Mouse (Mus musculus) urinary bladder, adult 2 months (tissue): ENCODE data around the gene Dclk1. TPM values are rescaled to one million over a fixed set of nuclear protein-coding genes. Genes with fewer than 3 reads are reported as not detected.

ENCODE experiments used
- DNase-seq: peaks from one replicate; pipeline ENCODE4 v3.0.0; 2022; ENCODE audit warnings: low spot score
- polyA plus RNA-seq: library from polyadenylated mRNA; depleted of rRNA; stranded (reverse); fragments of >200 nt; gene quantifications from 2 replicates; pipeline ENCODE4 v1.2.3, GENCODE M21; 2012

Dclk1 gene
- polyA plus RNA-seq, 1 experiment: 2.6 TPM

DNA sequence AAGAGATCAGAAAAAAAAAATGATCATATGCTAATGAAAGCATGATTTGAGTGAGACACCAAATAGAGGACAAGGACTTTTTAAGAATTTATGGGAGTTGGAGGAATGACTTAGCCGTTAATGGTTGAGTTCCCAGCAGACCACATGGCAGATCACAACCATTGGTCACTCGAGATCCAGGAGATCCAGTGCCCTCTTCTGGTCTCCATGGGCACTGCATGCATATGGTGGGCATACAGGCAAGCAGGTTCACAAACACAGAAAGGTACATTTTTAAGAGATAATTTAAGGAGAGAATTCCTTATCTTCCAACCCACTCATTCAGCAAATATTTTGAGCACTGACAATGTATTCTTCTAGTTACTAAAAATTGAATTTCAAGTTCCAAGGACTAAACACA lies 207.0 kb downstream of the Dclk1 start:
- no peak for DNase-seq

DNA sequence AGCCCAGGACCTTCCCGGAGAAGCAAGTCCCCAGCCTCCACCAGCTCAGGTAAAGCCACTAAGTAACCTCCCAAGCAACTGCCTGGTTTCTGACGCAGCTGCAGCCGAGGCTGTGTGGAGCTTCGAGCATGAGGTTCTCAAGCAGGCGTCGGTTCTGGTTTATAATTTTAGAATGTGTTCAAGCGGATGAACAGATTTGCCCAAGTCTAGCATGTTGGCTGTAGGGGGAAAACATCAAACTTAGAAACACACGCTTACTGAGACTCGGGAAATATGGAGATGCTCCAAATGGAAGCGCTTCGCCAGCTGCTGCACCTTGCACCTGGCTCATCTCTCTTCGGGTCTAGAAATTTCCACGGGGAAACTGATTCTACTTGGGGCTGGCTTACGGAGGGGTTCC lies 208.9 kb downstream of the Dclk1 start:
- no peak for DNase-seq

DNA sequence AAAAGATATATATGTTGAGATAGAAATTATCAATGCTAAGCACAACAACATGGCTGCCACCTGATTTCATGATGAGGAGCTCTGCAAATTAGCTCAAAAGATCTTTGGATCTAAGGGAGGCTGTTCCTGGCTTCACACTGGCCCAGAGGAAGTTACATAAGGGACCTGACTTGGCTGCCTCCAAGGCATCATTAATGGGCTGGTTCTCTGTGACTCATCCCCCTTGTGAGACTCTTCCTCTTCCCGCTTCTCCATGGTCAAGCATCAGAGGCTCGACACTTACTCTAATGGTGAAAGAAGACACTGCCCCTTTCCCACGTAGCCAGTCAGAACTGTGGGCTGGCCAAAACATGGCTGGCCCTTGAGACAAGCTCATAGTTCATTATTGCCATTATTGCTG lies 209.7 kb downstream of the Dclk1 start:
- DNase-seq: no peak

DNA sequence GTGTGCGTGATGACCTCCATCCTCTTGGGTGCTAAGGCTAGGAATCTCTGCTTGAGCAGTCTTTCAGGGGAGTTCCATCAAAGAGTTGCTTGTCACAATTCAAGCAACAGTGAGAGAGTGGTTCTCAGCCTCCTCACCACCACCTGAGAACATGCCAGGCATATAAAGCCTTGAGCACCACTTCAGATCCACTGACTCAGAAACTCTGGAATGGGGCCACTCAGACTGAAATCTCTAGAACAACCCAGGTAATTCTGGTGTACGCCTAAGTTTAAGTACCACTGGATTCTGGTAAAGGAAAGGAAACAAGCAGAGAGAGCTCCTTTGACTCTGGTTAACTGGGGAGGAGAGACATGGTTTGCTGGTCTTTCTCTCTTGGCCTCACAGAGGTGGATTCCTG lies 210.3 kb downstream of the Dclk1 start:
- no peak for DNase-seq

DNA sequence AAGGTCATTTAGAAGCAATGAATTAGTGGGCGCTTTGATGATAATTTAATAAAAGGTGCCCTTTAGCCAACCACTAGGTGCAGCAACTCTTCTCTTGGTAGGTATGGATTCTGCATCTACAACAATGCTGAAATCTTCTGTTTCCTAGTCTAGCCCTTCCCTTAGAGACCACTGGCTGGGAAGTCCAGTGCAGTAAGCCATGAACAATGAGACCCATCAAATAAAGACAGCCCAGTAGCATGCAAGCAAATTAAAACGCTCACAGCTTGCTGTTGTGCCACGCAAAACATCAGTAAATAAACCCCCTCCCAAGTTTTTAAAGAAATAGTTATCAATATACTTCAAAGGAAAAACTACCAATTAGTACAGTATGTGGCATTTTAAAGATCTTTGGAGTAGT lies 218.9 kb downstream of the Dclk1 start:
- no peak for DNase-seq

DNA sequence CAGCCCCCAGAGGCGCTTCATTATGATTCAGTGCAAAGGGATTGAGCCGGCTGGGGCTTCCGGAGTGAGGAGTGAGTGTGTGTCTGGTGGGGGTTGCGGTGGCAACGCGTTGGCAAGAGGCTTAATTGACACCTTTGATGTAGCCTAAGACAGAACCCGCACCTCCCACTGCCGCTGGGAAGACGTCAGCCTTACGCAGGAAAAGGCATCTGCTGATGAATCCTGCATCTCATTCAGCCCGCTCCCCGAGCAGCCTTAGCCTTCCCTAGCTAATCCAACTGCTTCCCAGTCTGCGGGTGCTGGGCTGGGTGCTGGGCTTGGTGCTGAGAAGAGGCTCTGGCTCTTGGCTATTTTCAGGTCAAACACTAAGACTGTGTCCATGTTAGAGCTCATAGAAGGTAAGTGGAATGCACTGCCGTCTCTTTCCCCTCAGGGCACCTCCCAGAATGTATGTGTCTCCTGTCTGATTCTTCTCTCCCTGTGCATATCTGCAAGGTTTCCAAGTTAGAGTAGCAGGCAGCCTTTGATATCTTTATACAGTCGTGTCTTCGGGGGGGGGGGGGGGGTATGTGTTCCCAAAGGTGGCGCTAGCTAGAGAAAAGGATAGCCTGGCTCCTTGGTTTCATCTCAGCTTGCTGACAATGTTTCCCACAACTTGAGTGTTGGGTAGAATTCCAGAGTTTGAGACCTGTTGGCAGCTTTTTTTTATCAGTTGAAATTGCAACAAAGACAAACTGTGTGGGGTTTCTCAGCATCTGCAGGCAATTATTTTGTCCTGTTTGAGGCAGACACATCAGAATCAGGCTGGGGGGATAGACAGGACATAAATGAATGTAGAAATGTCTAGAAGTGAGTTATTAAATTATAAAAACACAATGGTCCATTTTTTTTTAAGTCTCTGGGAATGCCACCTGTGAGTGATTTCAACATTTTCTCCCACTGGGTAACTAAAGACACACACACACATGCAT lies 219.8 kb downstream of the Dclk1 start:
- DNase-seq: no peak

DNA sequence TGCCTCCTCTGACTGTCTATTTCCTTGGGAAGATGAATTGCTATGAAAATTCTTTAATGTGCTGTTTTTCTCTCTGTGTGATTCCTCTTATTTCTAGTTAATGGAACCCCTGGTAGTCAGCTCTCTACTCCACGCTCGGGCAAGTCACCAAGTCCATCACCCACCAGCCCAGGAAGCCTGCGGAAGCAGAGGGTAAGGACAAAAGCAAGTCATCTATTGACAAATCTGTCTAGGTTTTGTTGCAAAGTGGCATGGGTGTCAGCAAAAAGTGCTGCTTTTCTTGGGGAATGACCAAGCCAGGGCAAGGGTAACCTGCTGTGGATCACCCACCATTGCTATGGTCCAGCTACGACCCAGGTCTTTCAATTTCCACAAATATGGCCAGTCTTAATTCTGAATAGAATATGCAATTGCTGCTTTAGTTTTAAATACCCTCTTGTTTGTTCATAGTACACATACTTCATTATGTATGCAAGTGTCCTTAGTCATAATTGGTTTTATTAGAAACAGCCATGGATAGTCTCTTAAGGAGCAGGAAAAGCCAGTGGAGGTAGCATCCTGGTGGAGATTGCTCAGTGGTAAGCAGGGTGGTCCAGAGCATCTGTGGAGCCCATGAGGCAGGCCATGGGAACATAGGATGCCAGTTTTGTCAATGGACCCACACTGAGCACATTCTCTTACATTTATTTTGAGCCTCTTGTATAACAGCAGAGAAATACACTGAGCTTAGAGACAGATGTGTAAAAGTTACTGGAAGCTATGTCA lies 220.9 kb downstream of the Dclk1 start:
- DNase-seq: no peak

DNA sequence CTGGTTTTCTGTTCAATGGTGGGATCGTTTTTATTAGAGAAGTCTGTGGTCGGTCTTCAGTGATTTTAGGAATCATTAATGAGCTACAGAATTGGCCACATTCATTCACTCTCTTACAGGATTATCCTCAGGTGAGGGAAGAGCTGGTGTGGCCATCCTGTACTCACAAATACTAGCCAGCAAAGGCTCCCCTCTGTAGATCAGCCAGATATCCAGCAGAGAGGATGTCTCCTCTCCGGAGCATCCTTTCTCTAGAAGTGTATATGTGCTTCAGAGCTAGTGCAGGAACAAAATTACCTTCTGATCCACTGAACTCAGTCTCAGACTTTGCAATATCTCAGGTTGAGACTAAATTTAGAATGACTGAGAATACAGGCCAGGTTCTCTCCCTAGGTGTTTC lies 222.1 kb downstream of the Dclk1 start:
- DNase-seq: no peak

DNA sequence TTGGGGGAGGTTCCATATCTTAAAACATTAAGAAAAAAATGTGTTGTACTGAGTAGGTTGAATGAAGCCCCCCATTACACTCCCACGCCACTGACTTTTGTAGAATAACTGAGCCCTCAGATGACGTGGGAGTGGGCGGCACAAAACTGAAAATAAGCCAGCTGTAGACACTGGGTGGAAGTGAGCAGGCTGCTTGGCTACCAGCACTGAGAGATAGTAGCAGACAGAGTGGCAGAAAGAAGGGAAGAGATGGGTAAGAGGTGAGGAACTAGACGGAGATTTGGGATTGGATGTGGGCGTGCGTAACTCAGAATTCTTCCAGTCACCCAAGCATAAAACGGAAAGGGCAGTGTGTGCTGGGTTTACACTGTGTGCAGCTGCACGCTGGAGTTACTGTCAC lies 223.6 kb downstream of the Dclk1 start:
- no peak for DNase-seq

DNA sequence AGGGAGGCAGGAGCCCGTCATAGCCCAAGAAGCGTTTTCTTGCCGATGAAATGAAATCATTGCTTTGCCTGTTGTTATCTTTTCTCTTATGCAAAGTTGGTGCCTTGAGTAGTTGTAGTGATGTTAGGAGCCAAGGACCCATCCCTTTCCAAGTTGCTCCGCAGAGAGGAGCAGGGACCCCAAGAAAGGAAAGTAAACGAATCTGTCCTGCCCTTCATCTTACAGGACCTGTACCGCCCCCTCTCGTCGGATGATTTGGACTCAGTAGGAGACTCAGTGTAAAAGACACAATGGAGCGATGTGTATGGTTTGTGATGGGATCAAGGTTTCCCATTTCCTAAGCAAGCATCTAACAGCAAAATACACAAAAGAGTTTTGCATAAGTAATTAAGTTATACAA lies 224.2 kb downstream of the Dclk1 start:
- no peak for DNase-seq

DNA sequence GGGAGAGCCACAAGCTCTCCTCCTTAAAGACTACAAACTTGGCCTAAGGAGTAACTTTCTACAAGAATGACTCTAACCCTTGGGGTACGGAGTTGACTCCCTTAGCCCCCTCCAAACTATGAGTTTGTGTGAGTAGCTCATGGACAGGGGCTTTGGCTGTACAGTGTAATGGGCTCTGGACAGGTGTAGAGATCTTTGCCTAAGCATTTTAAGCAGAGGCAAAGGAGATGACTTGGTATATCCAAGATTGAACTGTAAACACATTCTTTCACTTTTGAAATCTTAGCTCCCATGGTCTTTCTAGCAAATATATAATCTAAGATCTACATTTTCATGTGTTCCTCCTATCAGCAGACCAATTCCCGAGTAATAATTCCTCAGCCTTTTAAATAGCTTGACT lies 229.9 kb downstream of the Dclk1 start, which contains the start of gene Gm21954:
Gene Gm21954, minus strand, starts transcription at position 101 of the 400 bp plus-strand sequence.
- DNase-seq: no peak

DNA sequence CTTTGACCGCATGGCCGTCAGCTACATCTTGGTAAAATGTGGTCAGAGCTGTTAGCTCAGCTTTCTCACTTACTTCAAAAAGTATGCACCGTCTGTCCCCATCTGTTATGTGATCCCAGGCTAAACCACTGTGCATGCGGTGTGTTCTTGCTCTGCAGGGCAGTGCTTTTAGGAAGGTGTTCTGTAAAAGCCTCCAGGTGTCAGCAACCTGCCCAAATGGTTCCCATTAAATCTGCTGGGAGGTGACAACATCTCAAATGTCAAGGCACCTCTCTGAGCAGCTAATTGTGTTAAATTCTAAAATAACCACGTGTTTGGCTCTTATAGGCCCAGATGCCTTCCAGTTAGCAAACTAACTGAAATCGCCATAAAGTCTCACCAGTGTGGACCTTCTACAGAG lies 231.0 kb downstream of the Dclk1 start:
- DNase-seq: no peak

DNA sequence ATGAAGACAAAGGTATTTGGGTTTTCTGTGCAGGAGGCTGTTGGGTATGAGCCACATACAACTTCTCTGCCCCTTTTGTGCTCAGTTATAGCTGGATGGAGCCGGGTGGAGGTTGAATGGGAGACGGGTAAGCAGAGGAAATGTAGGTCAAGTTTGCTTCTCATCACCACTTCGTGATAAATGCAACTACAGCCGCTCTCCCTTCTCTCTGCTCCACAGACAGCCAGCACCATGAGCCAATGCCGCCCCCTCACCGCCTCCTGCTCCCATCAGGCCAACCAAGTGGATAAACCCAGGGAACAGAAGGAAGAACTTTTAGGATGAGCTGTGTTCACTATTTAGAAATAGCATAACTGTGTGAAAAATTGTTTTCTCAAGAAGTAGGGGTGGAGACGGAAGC lies 234.5 kb downstream of the Dclk1 start:
- no peak for DNase-seq

DNA sequence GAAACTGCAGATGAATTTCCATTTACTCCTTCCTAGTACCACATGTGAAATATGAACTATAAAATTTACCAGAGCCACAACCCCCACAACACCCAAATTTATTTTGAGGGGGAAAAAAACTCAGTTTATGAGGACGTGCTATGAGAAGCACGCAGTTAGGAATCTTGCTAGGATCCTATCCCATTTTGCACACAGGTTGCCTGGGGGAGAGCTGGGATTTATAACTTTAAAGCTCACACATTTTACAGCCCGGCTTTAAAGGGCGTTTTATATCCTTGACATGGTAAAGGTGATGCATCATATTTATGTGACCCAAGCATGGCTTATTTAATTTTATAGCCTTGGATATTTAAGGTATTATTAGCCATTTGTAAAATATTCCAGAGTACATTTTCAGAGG lies 237.1 kb downstream of the Dclk1 start:
- DNase-seq: no peak

DNA sequence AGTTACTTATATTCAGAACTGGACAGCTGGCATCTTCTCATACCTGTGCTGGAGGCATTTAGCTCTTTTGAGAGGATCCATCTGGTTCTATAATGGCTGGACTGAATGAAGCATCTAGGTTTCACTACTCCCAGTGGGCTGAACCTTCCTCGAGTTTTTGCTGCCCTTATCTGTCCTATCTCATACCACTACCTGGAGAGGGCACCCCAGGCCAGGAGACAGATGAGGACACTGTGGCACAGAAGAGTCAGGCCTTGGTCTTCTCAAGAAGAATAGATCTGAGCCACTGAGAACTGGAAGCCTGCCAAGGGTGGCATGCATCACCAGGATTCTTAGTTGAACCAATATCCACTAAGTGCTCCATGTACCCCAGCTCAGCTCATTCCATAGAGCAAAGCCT lies 239.0 kb downstream of the Dclk1 start:
- no peak for DNase-seq

DNA sequence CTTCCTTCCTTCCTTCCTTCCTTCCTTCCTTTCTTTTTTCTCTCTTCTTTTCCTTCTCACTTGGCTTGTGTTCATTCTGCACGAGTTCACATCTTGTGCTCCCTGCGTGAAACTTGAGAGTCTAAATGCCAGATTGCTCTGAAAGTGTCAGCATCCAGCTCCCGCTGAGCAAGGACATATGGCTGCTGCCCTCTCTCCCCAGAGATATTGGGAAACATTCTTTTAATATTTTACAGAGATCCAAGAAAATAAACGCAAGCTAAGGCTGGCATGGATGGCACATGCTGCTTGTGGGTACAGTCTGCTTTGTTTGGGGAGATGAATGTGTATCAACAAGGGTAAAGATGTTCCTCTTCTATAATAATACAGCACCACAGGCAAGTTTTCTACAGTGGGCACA lies 241.2 kb downstream of the Dclk1 start:
- DNase-seq: no peak

DNA sequence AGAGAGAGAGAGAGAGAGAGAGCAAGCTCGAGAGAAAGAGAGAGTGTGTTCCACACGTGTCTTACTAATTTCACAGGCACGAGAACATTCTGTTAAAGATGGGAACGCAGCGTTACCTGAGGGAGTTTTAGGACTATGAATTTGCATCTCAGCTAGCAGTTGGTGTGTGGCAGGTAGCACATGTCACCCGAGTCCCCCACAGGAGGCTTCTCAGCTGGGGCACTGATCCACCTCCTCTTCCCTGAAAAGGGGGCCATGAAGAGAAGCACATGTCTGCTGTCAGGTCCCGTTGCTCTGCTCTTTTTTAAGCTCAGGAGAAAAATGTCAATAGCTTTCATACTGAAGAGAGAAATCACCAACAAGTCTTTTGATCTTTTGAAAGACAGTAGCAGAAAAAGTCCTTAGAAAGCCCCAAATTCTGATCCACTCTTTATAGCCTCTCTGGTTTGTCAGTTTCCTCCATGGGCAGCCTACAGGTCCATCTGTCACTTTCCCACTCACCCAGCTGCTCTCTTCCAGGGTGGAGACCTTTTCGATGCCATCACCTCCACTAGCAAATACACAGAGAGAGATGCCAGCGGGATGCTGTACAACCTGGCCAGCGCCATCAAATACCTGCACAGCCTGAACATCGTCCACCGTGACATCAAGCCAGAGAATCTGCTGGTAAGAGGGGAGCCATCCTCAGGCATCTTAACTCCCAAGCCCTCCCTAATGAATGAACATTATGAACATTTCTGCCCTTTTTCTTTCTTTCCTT lies 247.2 kb downstream of the Dclk1 start:
- DNase-seq: no peak

DNA sequence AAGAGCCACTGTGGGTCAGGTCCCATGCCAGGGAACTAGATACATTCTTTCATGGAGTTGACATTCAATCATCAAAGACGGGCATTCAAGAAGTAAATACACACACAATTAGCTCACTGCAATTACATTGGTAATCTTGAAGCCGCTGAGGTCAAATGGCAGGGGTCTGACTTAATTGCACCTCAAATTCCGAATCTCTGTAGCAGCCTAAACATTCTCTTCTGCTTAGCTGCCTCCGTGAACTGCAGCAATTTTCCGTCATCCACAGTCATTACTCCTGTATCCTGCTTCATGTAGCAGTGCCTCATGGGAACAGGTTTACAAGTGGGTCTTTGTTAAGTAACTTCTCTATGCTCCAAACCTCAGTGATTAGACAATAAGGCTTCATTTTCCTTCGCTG lies 249.9 kb downstream of the Dclk1 start:
- no peak for DNase-seq

DNA sequence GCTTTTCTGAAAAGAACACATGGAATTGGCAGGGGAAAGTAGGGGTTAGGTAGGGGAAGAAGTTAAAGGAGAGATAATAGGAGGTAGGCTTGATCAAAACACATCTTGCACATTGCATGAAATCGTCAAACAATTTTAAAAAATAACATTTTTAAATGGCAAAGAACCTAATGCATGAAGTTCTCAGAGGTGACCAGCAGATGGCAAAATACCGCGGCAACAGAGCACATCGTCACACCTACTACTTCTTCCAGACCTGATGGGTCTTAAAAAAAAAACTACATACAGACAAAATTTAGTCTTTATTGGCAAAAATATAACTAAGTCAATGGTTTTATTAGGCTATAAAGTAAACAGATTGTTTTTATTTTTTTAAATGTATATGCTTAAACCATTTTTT lies 252.2 kb downstream of the Dclk1 start:
- DNase-seq: no peak

DNA sequence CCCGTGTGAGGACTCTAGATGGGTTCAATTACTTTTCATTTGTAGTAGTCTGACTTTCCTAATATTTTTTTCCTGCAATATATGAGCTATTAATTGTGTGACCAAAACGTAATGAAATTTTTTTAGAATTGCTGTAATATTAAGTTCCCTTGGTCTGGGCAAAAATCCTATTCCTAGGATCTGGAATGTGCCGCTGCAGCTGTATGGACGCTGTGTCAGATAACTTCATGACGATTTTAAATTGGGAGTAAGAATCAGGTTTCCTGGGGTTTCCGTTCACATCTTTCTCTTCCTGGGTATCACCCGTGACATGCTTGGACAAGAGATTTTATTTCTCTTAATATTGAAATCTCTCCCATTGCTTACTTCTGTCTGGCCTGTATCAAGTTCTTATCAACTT lies 253.1 kb downstream of the Dclk1 start:
- no peak for DNase-seq

DNA sequence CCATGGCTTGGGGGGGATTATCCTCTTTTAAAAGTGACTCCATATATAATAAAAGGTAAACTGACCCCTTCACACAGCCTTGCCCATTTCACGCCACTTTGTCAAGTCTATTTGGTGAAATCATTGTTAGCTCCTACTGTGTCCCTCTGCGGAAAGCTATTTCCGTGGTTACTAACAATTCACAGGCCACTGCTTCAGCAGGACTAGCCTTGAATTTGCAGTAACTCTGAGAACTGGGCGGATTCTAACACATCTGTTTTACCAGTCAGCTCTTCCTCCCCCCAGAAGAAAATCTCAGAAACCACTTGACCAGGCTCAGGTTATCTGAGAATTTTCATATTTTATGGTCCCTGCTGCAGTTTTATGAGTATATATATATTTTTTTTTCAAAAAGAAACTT lies 253.7 kb downstream of the Dclk1 start:
- no peak for DNase-seq

DNA sequence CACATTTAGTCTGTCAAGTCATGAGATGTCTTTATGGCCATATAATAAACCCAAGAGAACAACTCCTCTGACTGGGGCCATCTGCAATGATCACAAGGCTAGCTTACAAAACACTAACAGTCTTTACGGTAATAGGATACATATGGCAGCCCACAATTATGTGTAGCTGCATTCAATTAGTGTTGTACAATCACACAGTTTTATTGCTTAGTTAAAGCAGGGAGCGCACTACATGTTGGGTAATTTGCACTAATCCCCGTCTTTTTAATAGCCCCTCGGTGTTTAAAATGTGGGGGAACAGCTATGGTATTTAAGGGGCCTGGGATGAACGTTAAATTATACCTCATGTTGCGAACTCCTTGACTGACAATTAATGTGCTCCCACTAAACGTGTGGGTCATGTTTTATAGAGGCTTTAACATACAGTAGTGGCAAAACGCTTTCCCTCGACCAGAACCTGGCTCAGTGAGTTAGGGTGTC lies 254.3 kb downstream of the Dclk1 start:
- DNase-seq: no peak
